Mouse (Mus musculus): ENCODE results near the gene Nol10.

Nol10 gene

DNA sequence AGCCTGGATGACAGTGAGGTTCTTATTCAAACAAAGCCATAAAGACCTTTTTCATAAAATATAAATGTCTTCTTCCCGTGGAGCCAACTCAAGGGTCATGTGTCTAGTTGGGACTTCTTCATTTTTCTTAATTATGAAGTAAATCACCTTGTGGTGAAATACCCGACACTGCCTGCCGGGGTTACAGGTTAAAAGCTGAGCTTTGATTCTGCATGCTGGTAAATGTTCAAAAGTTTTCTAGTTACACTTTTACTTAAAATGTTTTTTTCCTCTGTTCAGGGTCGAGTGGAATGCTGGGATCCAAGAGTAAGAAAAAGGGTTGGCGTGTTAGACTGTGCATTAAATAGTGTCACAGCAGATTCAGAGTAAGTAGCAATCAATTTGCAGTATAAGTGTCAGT is 14.1 kb downstream of the Nol10 start:
- no peak for DNase-seq (ENCODE audit: low spot score)

DNA sequence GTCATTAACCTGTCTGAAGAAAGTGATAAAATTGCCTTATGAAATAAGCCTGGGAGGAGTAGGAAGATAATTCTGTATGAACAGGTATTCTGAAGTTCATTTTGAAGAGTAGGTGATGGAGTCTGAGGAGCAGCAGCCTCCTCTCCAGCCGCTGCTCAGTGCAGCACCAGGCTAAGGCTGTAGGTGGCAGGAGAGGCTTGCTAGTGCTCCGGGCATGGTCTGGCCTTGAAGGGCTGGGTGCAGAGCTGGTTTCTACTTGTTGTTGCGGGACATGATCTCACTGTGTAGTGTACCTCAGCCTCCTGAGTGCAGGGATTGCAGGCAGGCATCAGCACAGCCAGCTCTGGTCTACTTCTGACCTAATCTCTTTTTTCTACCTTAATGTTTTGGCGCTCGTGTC is 18.7 kb downstream of the Nol10 start:
- DNase-seq (ENCODE audit: low spot score): peak; percentile 85

DNA sequence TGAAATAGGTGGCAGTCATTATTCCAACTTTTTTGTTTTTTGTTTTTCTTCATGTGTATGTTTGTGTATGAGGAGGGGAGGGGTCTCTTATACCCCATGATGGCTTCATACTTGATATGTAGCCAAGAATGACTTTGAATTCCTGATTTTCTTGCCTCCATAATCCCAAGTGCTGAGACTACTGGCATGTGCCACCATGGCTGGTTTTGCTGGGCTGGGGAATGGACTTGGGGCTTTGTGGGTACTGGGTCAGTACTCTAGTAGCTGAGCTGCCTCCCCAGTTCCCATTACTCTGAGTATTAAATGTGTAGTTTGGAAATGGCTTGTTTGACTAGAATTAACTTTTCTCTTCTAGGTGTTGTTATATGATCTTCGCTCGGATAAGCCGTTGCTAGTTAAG is 20.9 kb downstream of the Nol10 start:
- no peak for DNase-seq (ENCODE audit: low spot score)

DNA sequence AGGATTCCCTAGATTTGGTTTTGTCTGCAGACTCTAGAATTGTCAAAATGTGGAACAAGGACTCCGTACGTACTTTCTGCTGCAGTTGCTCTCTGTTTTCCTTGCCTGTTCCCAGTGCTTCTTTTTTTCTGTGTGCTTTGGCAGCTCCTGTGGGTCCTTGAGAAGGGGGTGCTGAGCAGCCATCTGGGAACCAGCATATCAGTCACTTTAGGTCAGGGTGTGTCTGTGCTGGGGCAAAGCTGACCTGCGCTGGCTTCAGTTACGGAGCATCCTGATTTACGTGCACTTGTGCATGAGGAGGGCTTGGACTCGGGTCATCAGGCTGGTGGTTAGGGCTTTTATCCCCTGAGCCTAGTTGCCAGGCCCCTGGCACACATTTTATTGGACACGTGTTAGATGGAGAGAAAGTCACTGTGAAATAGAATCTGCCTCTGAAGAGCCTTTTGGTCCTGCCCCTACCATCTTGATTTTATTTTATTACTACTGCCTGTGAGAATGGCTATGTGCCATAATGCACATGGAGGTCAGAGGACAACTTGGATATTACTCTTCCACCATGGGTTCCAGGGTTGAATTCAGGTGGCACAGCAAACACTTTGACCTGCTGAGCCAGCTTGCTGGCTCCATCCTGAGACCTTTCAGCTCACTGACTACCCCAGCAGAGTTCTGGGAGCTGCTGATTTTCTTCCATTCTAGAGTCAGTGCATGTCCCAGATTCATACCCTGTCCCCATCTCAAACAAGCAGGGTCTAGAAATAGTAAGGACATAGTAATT is 21.5 kb downstream of the Nol10 start:
- DNase-seq (ENCODE audit: low spot score): no peak

DNA sequence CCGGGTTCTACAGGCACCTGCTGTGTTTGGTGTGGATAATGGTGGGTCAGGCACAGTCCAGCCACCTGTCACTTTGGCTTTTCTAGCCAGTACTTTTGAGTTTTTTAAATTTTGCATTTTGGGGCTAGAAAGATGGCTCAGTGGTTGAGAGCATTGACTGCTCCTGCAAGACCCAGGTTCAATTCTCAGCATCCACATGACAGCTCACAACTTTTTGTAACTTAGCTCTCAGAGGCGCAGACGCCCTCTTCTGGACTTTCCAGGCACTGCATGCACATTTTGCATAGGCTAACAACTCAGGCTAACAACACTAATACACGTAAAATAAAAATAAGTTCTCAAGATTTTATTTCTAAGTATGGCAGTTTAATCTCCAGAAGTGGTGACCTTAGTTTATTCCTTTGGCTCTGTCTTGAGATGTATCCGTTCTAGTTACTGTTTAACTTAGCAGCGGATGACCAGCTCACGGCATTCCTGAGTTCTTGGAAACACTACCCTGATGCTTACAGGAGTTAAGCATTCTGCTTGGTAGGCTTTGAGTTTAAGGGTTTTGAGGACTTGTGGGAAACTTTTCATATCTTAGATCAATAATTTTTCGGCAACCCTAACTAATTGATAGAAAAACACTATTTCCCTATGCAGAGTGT is 23.5 kb downstream of the Nol10 start:
- DNase-seq (ENCODE audit: low spot score): no peak

DNA sequence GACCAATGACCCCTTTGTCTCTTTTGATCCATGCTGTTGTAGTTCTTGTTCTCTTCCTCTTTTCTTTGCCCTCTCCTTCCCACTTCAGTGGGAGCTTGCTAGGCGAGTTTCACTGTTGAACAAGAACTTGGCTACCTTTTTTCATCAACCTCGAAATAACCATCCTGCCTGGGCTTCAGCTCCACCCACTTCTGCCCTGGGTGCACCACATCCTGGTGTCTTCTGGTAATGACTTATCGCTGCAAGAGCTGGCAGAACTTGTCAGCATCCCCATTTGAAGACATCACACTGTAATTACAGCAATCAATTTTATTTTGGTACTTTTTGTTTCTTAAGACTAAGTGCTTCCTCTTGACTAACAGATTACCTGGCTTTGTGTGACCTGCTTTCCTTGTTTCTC is 24.4 kb downstream of the Nol10 start:
- no peak for DNase-seq (ENCODE audit: low spot score)

DNA sequence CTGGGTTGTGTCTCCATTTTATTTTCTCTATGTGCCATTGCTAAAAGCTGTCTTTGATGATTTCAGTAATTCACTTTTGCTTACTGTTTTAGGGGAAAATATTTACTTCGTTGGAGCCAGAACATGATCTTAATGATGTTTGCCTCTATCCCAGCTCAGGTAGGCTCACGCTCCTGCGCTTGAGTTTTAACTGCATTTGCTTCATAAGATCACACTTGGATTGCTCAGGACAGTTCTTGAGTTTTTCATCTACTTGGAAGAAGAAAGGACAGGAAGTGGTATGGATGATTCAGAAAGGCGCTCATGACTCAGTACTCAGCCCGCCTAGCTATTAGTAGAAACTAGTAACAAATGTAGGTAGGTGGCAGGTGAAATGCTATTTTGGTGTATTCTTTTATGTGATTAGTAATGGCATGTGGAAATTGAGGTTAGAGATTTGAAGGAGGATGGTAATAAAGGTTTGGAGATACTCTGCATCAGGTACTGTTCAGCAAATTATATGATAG is 25.3 kb downstream of the Nol10 start:
- no peak for DNase-seq (ENCODE audit: low spot score)

DNA sequence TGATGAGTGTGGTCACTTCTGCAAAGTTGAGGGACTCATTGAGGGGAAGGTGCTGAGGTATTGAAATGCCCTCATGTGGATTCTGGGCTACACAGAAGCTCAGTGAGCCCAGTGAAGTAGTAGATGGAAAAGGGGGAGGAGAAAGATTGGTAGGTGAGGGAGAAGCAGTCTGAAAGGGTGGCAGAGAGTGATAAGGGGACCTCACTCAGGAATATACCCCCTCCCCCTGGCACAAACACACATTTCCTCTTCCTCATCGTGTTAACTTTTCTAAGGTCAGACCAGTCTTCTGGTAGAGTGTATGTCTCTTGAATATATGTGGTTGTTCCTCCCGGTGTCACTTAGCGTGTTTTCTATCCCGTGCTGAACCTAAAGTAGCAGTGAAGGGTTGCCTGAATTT is 27.0 kb downstream of the Nol10 start:
- no peak for DNase-seq (ENCODE audit: low spot score)

DNA sequence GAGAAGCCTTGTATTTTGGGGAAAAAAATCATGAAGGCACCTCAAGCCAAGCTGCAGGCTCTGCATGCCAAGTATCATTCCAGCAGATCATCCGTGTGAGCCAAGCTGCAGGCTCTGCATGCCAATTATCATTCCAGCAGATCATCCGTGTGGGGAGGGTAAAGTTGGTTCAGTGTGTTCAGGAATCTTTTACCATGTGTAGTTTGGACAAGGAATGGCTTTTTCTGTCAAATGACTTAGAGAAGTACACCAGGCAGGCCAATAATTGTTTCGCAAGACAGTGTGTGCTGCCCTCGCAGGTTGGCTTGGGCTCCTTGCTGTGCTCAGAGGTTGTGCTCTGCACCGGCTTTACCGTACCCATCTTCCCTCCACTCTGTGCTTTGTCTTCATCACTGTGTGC is 28.3 kb downstream of the Nol10 start:
- DNase-seq (ENCODE audit: low spot score): no peak

DNA sequence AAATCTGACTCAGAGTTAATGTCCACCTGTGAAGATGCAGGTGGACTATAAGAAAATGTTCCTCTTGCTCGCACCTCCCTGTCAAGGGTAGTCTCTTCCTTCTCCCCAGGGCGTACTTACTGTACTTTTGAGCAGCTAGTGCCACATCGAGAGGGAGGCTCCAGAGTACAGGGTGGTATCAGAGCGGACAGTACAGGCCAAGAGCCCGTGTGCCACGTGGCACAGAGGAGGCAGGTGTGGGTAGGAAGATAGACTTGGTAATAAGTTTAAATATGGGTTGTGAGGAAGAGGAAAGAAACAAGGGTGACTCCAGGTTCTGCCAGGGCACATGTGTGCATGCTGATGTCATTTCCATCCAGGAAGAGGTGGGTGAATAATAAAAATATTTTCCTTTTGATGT is 32.7 kb downstream of the Nol10 start:
- DNase-seq (ENCODE audit: low spot score): no peak

DNA sequence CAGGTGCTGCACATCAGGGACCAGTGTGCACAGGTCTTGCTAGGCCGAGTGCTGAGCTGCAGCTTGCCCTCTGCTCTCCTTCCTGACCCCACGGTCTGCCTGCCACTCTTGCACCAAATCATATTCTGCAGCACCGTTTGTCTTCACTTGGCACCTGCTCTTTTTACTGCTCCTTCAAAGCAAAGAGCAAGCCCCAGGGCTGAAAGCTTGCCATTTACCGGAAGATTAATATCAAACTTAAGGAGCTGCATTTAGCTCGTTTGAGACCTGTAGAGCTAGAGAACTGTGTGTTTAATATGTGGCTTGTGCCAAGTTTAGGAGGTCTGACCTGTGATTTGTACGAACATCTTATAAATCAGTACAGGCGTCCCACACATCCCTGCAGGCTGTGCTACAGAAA is 34.5 kb downstream of the Nol10 start:
- DNase-seq (ENCODE audit: low spot score): no peak

DNA sequence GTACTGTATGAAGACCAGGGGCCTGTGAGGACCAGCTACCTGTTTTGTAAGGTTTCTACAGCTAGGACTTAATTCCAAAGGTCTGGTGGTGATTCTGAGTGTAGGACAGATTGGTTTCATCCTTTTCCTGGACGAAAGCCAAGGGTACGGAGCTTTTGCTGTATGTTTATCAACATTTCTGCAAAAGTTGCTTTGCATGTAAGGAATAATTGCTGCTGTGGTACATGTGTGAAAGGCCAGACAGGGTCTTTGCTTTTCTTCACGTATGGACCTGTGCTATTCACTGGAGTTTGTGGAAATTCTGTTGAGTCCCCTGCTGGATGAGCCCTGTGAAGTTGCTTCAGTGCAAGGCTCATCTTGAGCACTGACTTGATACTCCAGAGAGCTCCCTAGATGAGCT is 38.6 kb downstream of the Nol10 start:
- DNase-seq (ENCODE audit: low spot score): no peak

DNA sequence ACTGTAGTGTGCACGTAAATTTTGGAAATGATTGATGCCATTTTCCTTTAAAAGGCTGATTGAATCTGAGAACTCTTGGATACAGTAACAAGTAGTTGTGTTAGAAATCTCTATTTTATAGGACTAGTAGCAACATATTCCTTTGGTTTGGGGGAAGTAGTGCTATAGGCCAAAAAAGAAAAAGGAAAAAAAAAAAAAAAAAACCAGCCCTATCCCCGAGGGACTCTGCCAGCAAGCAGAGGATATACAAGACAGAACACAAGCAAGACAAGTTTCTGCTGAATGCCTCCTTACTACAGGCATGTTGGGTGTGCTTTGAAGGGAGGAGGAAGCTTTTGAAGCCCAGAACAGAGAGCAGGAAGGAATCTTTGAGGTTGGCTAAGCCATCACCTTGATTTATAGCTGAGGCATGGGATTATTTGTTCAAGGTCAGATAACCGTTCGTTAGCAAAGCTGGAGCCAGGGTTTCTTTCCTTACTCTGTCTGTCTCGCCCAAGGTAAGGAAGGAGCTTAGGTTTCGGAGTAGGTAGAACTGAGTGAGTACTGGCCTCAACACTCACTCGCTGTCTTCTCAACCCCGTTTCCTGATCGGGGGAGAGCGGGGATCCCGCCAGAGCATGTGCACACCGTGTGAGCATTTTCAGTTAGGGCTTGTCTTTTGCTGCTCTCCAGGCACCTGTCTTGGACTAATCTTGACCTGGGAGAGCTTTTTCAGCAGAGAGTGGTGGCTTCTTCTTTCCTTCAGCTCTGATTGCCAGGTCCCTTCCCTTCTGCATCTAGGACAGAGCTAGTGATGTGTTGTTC is 39.3 kb downstream of the Nol10 start:
- DNase-seq (ENCODE audit: low spot score): no peak

DNA sequence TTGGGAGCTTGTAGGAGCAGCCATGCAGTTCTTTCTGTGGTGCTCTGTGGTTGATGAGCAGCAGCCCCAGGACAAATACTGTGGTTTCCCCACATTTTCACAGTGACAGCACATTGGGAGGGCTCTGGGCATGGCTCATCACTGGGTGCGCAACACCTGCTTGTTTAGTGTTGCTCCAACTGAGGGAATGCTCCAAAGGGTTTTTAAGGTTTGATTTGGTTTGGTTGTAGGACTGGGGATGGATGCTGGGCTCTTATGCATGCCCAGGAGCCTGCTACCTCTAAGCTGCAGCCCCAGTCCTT is 39.8 kb downstream of the Nol10 start:
- no peak for DNase-seq (ENCODE audit: low spot score)

DNA sequence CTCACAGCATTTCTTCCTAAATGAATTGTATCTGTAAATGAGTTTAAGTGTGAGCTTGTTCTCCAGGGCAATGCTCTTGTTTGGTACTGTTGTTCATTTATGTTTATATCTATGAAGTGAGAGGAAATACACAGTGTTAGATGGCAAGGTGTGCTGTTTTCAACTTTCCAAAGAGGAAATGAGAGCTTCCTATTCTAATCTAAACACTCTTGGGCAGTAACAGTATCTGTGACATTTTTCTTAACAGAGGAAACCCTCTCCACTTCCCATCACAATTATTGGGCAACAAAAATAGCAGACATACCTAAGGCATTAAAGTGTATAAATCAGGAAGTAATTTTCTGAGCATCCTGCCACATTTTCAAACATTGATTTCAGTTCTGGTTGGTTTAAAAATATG is 41.8 kb downstream of the Nol10 start:
- DNase-seq (ENCODE audit: low spot score): no peak

DNA sequence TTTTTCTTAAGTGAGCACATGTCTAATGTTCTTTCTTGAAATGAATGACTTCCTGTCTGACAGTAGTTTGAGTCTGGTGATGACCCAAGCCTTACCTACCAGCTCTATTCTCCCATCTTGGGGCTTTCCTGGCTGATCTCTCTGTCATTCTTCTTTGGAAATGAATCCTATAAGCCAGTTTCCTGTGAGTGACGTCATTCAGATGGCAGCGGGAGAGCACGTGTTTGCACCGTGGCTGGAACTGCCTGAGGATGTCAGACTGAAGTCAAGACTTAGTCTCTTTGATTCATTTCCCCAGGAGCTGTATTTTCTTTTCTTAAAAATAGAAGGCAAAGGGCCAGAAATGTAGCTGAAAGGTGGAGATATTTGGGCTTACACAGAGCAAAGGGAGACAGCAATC is 42.3 kb downstream of the Nol10 start:
- DNase-seq (ENCODE audit: low spot score): no peak

DNA sequence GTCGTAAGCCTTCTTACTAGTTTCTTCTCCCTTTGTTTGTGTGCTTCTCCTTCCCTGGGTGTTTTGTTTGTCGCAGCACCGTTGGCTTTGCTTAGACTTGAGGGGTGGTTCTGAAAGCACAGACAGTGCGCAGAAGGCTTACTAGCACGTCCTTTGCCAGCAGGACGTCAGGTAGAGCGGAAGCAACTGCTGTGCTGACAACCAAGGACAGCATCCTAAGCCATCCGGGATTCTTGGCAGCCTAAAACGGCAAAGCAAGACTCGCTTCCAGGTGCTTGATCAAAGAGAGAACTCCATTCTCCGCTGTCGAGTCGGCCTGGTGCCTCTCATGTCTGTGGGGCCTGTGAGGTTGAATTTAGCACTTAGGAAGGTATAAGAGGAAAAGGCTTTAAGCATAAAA is 44.9 kb downstream of the Nol10 start:
- no peak for DNase-seq (ENCODE audit: low spot score)

DNA sequence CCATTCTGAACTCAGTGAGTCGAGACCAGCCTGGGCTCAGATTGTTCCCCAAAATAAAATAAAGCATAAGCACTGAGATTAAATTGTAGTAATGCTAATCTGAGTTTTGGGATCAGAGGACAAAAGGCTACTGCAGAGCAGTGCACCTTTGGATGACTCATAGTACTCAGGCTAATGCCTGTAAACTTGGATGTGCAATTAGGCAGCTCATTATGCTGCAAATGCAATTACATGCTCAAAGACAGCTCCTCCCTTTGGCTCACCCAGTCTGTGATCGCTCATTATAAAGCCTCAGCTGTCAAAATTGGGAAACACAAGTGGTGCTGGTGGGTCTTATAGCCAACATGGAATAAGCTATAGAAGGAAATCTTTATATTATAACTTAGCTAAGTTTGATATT is 48.9 kb downstream of the Nol10 start:
- DNase-seq (ENCODE audit: low spot score): no peak

DNA sequence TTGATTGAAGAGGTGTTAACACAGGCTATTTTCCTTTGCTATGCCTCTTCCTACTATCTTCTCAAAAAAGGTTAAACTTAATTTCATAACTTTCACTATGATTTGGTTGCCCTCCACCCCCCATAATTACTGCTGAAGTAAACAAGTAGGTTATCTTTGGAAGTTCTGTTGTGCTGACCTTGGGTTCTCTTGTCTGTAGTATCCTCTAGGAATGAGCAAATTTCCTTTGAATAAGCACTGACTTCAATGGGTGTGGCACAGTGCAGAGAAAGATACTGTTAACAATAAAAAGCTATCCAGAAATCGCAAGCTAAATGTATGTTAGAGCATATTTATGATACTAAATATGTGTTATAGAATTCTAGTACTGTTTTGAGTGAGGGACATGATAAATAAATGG is 53.2 kb downstream of the Nol10 start:
- no peak for DNase-seq (ENCODE audit: low spot score)

DNA sequence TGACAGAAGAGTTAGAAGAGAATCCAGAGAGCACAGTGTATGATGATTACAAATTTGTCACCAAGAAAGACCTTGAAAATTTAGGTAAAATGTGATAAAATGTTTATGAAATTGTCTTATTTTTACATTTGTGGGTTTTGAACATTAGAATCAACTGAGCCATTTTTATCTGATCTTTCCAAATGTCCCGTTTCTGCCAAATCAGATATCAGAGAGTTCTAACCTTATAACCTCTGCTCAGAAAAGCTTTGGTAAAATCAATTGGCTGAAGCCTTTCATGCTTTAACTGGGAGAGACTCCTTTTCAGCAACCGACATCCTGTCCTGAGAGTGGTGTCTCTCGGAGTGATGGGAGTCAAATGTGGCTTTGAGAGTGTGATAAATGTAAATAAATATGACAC is 53.9 kb downstream of the Nol10 start:
- DNase-seq (ENCODE audit: low spot score): no peak

DNA sequence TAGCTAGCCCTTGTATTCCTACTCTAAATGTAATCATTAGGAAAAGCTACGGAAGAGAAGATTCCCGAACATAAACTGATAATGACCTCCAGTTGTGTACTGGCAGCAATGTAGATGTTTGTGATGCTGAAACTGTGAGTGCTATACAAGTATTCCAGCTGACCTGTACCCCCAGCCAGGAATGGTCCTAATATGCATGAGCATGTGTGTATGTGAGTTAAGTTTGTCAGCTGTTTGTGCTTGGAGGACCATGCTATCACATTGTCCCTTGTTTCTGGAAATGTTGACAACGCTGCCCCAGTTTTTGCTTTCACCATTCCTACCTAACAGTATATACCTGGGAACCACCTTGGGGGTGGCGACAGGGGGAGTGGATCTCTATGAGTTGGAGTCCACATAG is 55.7 kb downstream of the Nol10 start:
- DNase-seq (ENCODE audit: low spot score): no peak

DNA sequence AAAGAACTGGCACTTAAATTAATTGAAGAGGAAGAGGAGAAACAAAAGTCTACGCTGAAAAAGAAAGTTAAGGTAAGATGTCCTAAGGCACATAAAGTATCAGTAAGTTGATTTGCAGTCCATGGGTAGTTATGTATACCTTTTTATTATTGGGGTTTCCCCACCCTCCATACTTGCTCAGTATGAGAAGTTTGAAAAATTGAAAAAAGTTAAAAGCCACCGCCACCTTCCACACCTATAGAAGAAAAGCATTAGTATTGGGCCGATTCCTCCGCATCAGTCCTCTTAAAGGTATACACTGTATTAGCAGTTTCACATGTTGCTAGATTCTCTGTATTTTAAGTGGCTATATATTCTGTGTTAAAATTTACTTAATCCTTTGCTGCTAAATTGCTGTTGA is 58.6 kb downstream of the Nol10 start:
- no peak for DNase-seq (ENCODE audit: low spot score)

DNA sequence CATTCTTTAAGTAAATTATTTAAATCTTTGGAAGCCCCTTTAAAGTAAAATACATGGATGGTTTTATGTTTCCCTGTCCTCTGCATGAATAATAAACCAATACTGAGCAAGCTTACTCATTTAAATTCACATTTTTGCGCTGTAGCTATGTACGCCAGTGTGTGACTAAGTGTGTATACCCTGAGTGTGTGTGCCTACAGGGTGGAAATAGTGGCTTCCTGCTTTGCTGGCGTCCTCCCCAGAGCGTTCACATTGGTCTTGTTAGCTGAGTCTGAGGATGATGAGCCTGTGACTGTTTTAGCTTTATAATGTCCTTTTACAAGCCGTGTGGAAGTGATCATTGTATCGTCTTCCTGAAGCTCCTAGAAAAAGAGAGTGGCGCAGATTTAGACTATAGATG is 60.1 kb downstream of the Nol10 start:
- DNase-seq (ENCODE audit: low spot score): no peak
